Mouse (Mus musculus): ENCODE data around the gene Mafg. TPM values are rescaled to one million over a fixed set of nuclear protein-coding genes. Genes with fewer than 3 reads are reported as not detected.

Gene Mafg
- polyA plus RNA-seq, 2 experiments: 26.1 to 56.9 TPM

- 85% methylated on average over 8 of the region's 8 CpGs for WGBS
- Histone ChIP-seq H3K27me3 (ENCODE audit: control insufficient read depth, insufficient read depth, low read length) (peaks cover 1% of the 10 kb centered on the region), H3K4me1 (ENCODE audit: control insufficient read depth, insufficient read depth, low read length) (peaks cover 11% of the 10 kb centered on the region), H3K4me2 (replicated peaks; ENCODE audit: low read depth, low read length, severe bottlenecking) (no peak overlapping the region), H3K9me3 (ENCODE audit: control insufficient read depth, low read length) (no peaks in the 10 kb centered on the region), H3K27ac (replicated peaks; ENCODE audit: low read depth, low read length) (no peak overlapping the region), H3K36me3 (ENCODE audit: control insufficient read depth, insufficient read depth, low read length) (peaks cover 63% of the 10 kb centered on the region), H3K4me3 (replicated peaks; ENCODE audit: low read length) (no peak overlapping the region), H3K9ac (ENCODE audit: low read depth, low read length, severe bottlenecking) (no peak overlapping the region)
- ATAC-seq (ENCODE audit: low FRiP score, low read depth): no peak
- DNase-seq (ENCODE audit: low spot score): no peak
- TF ChIP-seq POLR2A (IDR thresholded peaks at IDR 0.05; ENCODE audit: borderline replicate concordance, extremely low read depth, insufficient read depth, insufficient read length): no peak
Measured at GRCm38 (mm10) chr11:120613976-120614375, 19.4 kb downstream of the Mafg start.

GRCm38 (mm10) chr11:120613481-120613972 is 19.9 kb downstream of the Mafg start:
- ATAC-seq (ENCODE audit: low FRiP score, low read depth) (no peak), DNase-seq (ENCODE audit: low spot score) (no peak)
- Histone ChIP-seq H3K4me1 (ENCODE audit: control insufficient read depth, insufficient read depth, low read length) (peaks cover 12% of the 10 kb centered on the region), H3K9me3 (ENCODE audit: control insufficient read depth, low read length) (no peaks in the 10 kb centered on the region), H3K4me2 (replicated peaks; ENCODE audit: low read depth, low read length, severe bottlenecking) (no peak overlapping the region), H3K27ac (replicated peaks; ENCODE audit: low read depth, low read length) (no peak overlapping the region), H3K4me3 (replicated peaks; ENCODE audit: low read length) (no peak overlapping the region), H3K9ac (ENCODE audit: low read depth, low read length, severe bottlenecking) (no peak overlapping the region), H3K27me3 (ENCODE audit: control insufficient read depth, insufficient read depth, low read length) (peaks cover 6% of the 10 kb centered on the region), H3K36me3 (ENCODE audit: control insufficient read depth, insufficient read depth, low read length) (peaks cover 59% of the 10 kb centered on the region)
- TF ChIP-seq POLR2A (IDR thresholded peaks at IDR 0.05; ENCODE audit: borderline replicate concordance, extremely low read depth, insufficient read depth, insufficient read length): no peak
- WGBS: 90% methylated on average over 10 of the region's 10 CpGs

GRCm38 (mm10) chr11:120612763-120613162 is 20.6 kb downstream of the Mafg start:
- 28% methylated on average over 6 of the region's 6 CpGs for WGBS
- peak; percentile 46 for DNase-seq (ENCODE audit: low spot score)
- H3K27me3 ChIP-seq (ENCODE audit: control insufficient read depth, insufficient read depth, low read length): peaks cover 6% of the 10 kb centered on the region

DNA sequence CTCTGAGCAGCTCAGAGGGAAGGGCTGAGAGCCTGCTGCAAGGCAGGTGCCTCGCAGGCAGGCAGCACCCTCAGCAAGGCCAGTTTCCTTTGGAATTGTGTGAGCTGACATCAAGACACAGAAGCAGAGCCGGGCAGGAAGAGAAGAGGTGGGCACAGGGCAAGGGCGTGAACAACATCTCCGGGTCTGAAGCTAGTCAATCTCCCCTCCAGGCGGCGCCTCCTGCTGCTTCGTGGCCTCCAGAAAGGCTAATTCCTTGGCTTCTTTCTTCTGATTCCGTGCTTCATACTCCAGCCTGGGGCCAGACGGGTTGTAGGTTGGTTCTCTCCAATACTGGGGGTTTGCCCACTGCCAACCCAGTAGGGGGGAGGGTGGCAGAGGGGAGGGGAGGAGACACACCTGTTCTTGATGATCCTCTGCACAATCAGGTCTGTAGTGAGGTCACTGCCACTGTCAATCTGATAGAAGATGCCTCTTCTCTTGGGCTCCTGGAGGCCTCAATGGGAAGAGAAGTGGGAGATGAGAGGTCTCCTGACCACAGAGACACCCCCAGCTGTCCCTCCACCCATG is 22.8 kb downstream of the Mafg start:
- ATAC-seq (ENCODE audit: low FRiP score, low read depth): no peak
- peaks cover 6% of the 10 kb centered on the region for H3K27me3 ChIP-seq (ENCODE audit: control insufficient read depth, insufficient read depth, low read length)
- H3K9me3 ChIP-seq (ENCODE audit: control insufficient read depth, low read length): no peaks in the 10 kb centered on the region
- no peak for TF ChIP-seq POLR2A (IDR thresholded peaks at IDR 0.05; ENCODE audit: borderline replicate concordance, extremely low read depth, insufficient read depth, insufficient read length)
- peaks cover 9% of the 10 kb centered on the region; the same call in 1 of the 2 replicates for H3K4me1 ChIP-seq (ENCODE audit: control insufficient read depth, insufficient read depth, low read length)
- DNase-seq (ENCODE audit: low spot score): no peak
- H3K36me3 ChIP-seq (ENCODE audit: control insufficient read depth, insufficient read depth, low read length): peaks cover 67% of the 10 kb centered on the region
- WGBS: 73% methylated on average over 9 of the region's 9 CpGs
- no peak overlapping the region for H3K4me2 ChIP-seq (replicated peaks; ENCODE audit: low read depth, low read length, severe bottlenecking)
- H3K9ac ChIP-seq (ENCODE audit: low read depth, low read length, severe bottlenecking): no peak overlapping the region
- H3K4me3 ChIP-seq (replicated peaks; ENCODE audit: low read length): no peak overlapping the region
- H3K27ac ChIP-seq (replicated peaks; ENCODE audit: low read depth, low read length): no peak overlapping the region

More at GRCm38 (mm10) chr11:120612763-120613162, 20.6 kb downstream of the Mafg start:
- Histone ChIP-seq H3K36me3 (ENCODE audit: control insufficient read depth, insufficient read depth, low read length) (peaks cover 56% of the 10 kb centered on the region), H3K4me3 (replicated peaks; ENCODE audit: low read length) (no peak overlapping the region), H3K27ac (replicated peaks; ENCODE audit: low read depth, low read length) (no peak overlapping the region), H3K4me1 (ENCODE audit: control insufficient read depth, insufficient read depth, low read length) (peaks cover 20% of the 10 kb centered on the region), H3K9ac (ENCODE audit: low read depth, low read length, severe bottlenecking) (no peak overlapping the region), H3K4me2 (replicated peaks; ENCODE audit: low read depth, low read length, severe bottlenecking) (no peak overlapping the region), H3K9me3 (ENCODE audit: control insufficient read depth, low read length) (no peaks in the 10 kb centered on the region)
- ATAC-seq (ENCODE audit: low FRiP score, low read depth): no peak
- TF ChIP-seq POLR2A (IDR thresholded peaks at IDR 0.05; ENCODE audit: borderline replicate concordance, extremely low read depth, insufficient read depth, insufficient read length): no peak

GRCm38 (mm10) chr11:120609250-120609649 is 24.1 kb downstream of the Mafg start:
- Histone ChIP-seq H3K4me1 (ENCODE audit: control insufficient read depth, insufficient read depth, low read length) (peaks cover 9% of the 10 kb centered on the region; the same call in 1 of the 2 replicates), H3K9me3 (ENCODE audit: control insufficient read depth, low read length) (no peaks in the 10 kb centered on the region), H3K36me3 (ENCODE audit: control insufficient read depth, insufficient read depth, low read length) (peaks cover 69% of the 10 kb centered on the region), H3K27me3 (ENCODE audit: control insufficient read depth, insufficient read depth, low read length) (peaks cover 6% of the 10 kb centered on the region), H3K27ac (replicated peaks; ENCODE audit: low read depth, low read length) (no peak overlapping the region), H3K4me3 (replicated peaks; ENCODE audit: low read length) (no peak overlapping the region), H3K9ac (ENCODE audit: low read depth, low read length, severe bottlenecking) (no peak overlapping the region), H3K4me2 (replicated peaks; ENCODE audit: low read depth, low read length, severe bottlenecking) (no peak overlapping the region)
- DNase-seq (ENCODE audit: low spot score) (no peak), ATAC-seq (ENCODE audit: low FRiP score, low read depth) (no peak)
- WGBS: 48% methylated on average over 7 of the region's 8 CpGs
- TF ChIP-seq POLR2A (IDR thresholded peaks at IDR 0.05; ENCODE audit: borderline replicate concordance, extremely low read depth, insufficient read depth, insufficient read length): no peak
